Mouse (Mus musculus): ENCODE results near the gene Tirap. TPM values are rescaled to one million over a fixed set of nuclear protein-coding genes. Genes with fewer than 3 reads are reported as not detected.

Tirap gene
- 3.6 and 3.9 TPM in 2 replicates for polyA plus RNA-seq (2012)

DNA sequence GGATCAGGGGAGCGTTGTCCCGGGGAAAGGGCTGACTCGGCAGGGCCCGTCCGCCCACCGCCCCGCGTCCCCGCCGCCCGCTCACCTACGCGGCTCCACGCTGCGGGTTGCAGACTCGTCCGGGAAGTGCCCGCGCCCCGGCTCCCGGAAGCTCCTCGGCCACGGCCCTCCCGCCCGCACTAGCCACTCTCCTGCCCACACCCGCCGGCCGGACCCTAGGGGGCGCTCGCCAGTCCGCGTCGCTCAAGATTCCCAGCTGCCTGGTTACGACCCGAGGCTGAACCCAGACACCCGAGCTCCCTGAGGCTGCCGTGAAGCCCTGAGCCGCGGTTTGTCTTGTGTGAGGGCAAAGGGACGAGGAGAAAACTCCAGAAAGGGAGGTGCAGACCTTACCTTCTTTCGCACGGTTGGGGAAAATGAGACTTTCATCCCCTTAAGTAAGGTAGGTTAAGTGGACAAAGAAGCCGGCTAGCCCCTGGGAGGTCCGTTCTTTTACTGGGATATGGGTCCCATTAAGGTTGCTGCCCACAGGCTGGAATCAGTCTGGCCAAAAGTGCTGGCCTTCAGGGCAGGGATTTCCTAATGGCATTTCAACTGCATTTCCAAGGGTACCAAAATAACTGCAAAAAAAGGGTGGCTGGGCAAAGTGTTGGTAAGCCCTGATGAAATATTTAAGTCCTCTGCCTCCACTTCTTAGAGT lies at the start of gene Tirap, which contains the start of gene Srpr:
Gene Tirap, minus strand, starts transcription at position 520 of the 700 bp plus-strand sequence.
Gene Srpr, plus strand, starts transcription at position 404 of the 700 bp plus-strand sequence.

DNA sequence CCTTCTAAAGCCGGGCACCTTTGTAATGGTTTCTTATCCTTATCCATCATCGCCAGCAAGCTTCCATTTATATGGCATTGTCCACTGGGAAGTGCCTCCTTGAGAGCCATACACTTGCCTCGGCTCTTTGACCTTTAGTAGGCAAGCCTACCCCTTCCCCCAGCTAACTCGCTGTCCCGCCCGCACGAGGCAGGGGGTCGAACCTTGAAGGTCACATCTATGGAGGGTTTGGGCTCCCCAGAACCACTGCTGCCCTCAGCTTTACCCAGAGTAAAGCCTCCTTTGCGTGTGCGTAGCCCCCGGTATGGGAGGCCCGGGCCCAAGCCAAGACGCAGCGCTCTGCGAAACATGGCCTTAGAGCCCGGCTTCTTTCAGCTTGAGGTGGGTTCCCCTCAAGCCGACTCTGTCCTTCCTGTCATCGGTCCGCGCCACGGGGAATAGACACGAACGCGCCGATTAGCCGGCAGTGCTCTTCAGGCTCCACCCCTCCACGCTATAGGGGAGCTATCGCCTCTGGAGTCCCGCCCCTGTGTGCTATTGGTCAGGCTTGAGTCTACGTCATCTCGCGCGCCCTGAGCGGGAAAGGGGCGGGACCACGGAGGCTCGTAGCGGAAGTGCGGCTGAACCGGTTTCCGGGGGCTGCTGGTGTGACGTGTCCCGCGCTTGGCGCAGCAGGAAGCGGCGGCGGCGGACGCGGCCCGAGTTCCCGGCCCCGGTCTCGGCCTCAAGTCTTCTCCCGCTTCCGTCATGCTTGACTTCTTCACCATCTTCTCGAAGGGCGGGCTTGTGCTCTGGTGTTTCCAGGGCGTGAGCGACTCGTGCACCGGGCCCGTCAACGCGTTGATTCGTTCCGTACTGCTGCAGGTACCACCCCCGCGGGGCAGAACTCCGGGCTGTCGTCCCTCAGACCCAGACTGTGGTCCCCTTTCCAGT lies 10.7 kb upstream of the Tirap start, which contains the start of gene Foxred1:
Gene Foxred1, minus strand, starts transcription at position 514 of the 933 bp plus-strand sequence.

DNA sequence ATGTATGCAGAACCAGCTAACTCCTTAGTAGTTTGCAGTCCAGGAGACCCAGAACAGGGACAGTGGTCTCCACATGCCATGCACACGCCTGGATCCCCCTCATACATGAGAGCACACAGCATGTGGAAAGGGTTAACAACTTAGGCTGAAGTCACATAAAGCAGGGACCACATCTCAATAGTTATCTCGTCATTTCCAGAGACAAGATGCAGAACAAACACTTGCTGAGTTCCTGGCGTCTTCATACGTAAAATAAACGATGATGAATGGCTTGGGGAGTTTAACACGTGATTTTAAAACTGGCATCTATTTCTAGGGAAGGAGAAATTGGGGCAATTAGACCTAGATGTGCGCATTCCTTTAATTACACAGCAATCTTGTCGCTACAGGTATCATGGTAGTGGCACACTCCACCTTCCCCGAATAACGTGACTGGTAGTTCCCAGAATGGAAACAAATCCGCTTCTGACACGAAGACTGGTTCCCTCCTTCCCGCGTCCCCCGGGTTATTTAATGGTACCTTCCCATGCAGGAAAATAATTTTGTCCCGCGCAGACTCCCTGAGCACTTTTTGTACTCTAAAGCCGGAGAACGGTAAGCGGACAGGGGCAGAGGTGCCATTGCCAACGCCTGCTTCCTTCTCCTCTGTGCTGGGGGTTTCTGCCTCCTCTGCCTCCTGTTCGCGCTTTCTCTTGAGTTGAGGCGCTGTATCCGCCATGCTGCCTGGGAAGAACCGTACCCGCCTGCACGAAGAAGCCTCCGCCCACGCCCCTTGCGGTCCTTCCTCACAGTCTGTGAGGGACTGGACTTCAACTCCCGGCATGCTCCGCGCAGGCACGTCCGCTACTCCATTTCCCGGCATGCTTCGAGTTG lies 24.6 kb downstream of the Tirap start, which contains the start of gene Dcps:
Gene Dcps, minus strand, starts transcription at position 811 of the 873 bp plus-strand sequence.

Other genes with a start within 250 kb of the Tirap start
- 31.0 and 31.8 TPM in 2 replicates for gene St3gal4, start 81.0 kb downstream of the Tirap start, polyA plus RNA-seq (2012)
- gene Dcps, start 24.2 kb downstream of the Tirap start, polyA plus RNA-seq (2012) = 77.9 and 90.4 TPM in 2 replicates
- gene Srpr, start 116 bp downstream of the Tirap start, polyA plus RNA-seq (2012) = 12.3 and 13.1 TPM in 2 replicates
- 12.9 and 15.2 TPM in 2 replicates for gene Foxred1, start 10.8 kb upstream of the Tirap start, polyA plus RNA-seq (2012)
- gene Fam118b, start 67.5 kb upstream of the Tirap start, polyA plus RNA-seq (2012) = 5.5 and 7.2 TPM in 2 replicates
- gene Rpusd4, start 67.6 kb upstream of the Tirap start, polyA plus RNA-seq (2012) = 1.5 and 1.9 TPM in 2 replicates
- gene Cdon, start 220.8 kb upstream of the Tirap start, polyA plus RNA-seq (2012) = 0.07 and 0.23 TPM in 2 replicates